Mouse (Mus musculus) layer of hippocampus, adult 18-20 months (tissue): ENCODE results near the gene Klk1b5. TPM values are rescaled to one million over a fixed set of nuclear protein-coding genes. Genes with fewer than 3 reads are reported as not detected.
"Not testable (repeated sequence)": the region's sequence is repeated elsewhere in the genome, so short reads cannot be mapped to it uniquely, and the experiment has no call there.

Source experiments
- DNase-seq, 2 experiments: peaks; one replicate each; pipeline ENCODE4 v3.0.0; 2022; ENCODE audit warnings: low spot score in 2 of 2
- long read RNA-seq: library from polyadenylated mRNA; stranded (forward); transcript quantifications from one replicate; pipeline ENCODE4 v2.0.0, GENCODE M21; 2021
- total RNA-seq, 2 experiments: library from RNA; stranded (reverse); gene quantifications; 2 replicates each; pipeline ENCODE4 v1.2.3; 2021

Gene Klk1b5
- total RNA-seq: not detected
- long read RNA-seq: 0 reads

GRCm38 (mm10) chr7:44215645-44216044 lies at the start of gene Klk1b5:
TSS of gene Klk1b5 (plus strand) at chr7:44215945.
- no peak for DNase-seq

GRCm38 (mm10) chr7:44179299-44180045 lies 36.3 kb upstream of the Klk1b5 start:
- no peak for DNase-seq

- DNase-seq: not testable (repeated sequence)
Measured at GRCm38 (mm10) chr7:44186516-44186915, 29.2 kb upstream of the Klk1b5 start.

GRCm38 (mm10) chr7:44187936-44188335 lies 27.8 kb upstream of the Klk1b5 start, which contains the start of gene Klk1b24:
TSS of gene Klk1b24 (plus strand) at chr7:44188236.
- DNase-seq: not testable (repeated sequence)

- not testable (repeated sequence) for DNase-seq
Measured at GRCm38 (mm10) chr7:44193466-44193865, 22.3 kb upstream of the Klk1b5 start.

GRCm38 (mm10) chr7:44197891-44198290 lies 17.9 kb upstream of the Klk1b5 start, which contains the start of gene Klk1b3:
TSS of gene Klk1b3 (plus strand) at chr7:44198191.
- DNase-seq: no peak

GRCm38 (mm10) chr7:44207135-44207534 lies 8.6 kb upstream of the Klk1b5 start, which contains the start of gene Klk1b4:
TSS of gene Klk1b4 (plus strand) at chr7:44207435.
- not testable (repeated sequence) for DNase-seq

GRCm38 (mm10) chr7:44208307-44208706 lies 7.4 kb upstream of the Klk1b5 start:
- DNase-seq: no peak

GRCm38 (mm10) chr7:44221601-44222000 lies 5.9 kb downstream of the Klk1b5 start:
- not testable (repeated sequence) for DNase-seq

- DNase-seq: not testable (repeated sequence)
Measured at GRCm38 (mm10) chr7:44222335-44222734, 6.6 kb downstream of the Klk1b5 start.

GRCm38 (mm10) chr7:44225076-44225475 lies 9.3 kb downstream of the Klk1b5 start, which contains the start of gene Klk1:
TSS of gene Klk1 (plus strand) at chr7:44225360.
- DNase-seq: no peak

GRCm38 (mm10) chr7:44235909-44236308 lies 20.2 kb downstream of the Klk1b5 start, which contains the start of gene Gm36864:
TSS of gene Gm36864 (plus strand) at chr7:44236177.
- DNase-seq: no peak

- no peak for DNase-seq
Measured at GRCm38 (mm10) chr7:44239913-44240312, 24.2 kb downstream of the Klk1b5 start.

GRCm38 (mm10) chr7:44240712-44241111 lies 25.0 kb downstream of the Klk1b5 start:
- no peak for DNase-seq

GRCm38 (mm10) chr7:44241163-44241562 lies 25.4 kb downstream of the Klk1b5 start:
- no peak for DNase-seq

GRCm38 (mm10) chr7:44244080-44244479 lies 28.3 kb downstream of the Klk1b5 start:
- no peak for DNase-seq

- peak; percentile 87 to 94 for DNase-seq
Measured at GRCm38 (mm10) chr7:44246055-44246983, 30.6 kb downstream of the Klk1b5 start, which contains the start of the genes 1700028J19Rik and 2410002F23Rik. TSS of gene 1700028J19Rik (minus strand) at chr7:44246695. TSS of gene 2410002F23Rik (plus strand) at chr7:44246722.

- peak in 1 of 2 experiments; percentile 48 for DNase-seq
Measured at GRCm38 (mm10) chr7:44246984-44247470, 31.3 kb downstream of the Klk1b5 start.

GRCm38 (mm10) chr7:44247971-44248370 lies 32.2 kb downstream of the Klk1b5 start:
- DNase-seq: no peak

GRCm38 (mm10) chr7:44249248-44249647 lies 33.5 kb downstream of the Klk1b5 start:
- no peak for DNase-seq

- DNase-seq: not testable (repeated sequence)
Measured at GRCm38 (mm10) chr7:44250732-44251275, 35.1 kb downstream of the Klk1b5 start.
